Mouse (Mus musculus): Measurements from ENCODE around the gene Tor1aip2.
A peak's percentile ranks its signal among the peaks of the same experiment; 100 is the strongest.

Tor1aip2 gene

DNA sequence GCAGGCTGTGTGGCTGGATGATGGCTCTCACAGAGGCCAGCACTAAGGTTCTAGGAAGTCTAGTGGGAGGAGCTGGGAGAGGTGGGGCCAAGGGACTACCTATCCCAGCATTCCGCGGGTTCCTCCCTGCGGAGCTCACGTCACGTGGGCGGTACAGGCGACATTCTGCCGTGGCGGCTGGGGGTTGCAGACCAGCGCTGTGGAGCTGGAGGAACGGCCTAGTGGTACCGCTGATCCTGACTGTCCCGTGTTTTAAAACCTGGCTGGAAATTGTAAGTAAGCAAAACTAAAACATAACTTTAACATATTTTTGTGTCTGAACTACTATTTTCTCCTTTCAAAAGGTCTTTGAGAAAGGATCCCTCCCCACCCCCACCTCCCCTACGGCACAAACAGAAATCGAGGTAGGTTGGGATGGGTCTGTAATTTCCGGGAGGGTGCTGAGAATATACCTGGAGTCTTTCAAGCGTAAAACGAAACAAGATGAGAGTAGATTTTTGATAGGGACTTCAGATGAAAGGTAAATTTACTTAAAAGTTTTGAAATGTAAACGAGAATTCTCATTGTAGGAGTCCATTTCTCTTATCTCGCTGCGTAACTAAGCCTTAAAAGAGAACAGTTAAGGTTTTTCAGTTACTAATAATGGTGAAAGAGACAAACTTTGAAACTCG lies 5.7 kb downstream of the Tor1aip2 start:
- peak; percentile 82 to 83 for DNase-seq (ENCODE audit: low spot score in 2 of 2)

DNA sequence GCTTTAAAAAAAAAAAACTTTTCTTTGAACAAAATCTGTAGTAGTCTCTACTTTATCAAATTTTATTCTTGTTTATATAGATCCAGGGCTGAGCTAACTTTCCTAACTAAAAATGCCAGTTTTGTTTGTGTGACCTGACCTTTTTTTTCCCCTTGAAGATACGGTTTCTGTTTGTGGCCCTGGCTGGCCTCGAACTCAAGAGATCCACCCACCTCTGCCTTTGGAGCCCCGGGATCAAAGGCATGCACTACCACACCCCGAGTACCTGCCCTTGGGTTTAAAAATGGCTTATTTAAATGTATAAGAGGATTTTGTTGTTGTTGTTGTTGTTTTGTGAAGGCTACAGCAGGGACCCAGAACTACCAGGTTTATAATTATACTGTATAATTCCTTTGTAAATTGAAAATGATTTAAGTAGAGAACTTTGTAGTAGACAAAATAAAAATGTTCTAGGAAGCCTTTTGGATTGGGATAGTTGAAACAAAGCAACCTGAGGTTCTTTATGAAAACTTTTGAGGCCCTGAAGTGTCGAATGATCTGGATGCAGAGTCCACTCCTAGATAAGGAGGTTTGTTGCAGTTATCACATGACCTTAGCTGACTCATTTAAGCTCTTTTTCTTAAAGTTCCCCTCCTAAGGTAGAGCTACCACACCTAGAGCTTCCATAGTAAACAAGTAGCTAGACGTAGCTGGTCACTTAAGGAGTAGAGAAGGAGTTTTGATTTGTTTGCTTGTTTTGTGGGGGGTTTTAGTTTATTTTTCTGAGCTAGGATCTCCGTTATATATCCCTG lies 6.4 kb downstream of the Tor1aip2 start:
- DNase-seq (ENCODE audit: low spot score in 2 of 2) = no peak

DNA sequence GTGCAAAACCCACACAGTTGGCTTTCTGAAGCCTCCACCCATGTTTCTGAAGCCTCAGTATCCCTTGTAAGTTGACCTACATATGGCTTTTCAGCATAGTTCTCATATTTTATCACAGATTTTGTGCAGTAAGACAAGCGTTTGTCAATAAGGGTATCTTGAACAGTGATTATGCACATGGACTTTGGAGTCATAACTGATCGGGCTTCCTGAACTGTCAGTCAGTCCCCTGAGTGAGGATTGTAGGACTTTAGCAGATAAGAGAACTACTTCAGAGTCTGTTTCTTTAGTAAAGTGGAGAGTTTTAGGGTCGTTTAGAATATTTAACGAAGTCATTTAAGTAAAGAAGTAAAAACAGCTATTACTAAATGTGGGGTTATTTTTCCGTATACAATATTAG lies 7.3 kb downstream of the Tor1aip2 start:
- DNase-seq (ENCODE audit: low spot score in 2 of 2) = no peak

DNA sequence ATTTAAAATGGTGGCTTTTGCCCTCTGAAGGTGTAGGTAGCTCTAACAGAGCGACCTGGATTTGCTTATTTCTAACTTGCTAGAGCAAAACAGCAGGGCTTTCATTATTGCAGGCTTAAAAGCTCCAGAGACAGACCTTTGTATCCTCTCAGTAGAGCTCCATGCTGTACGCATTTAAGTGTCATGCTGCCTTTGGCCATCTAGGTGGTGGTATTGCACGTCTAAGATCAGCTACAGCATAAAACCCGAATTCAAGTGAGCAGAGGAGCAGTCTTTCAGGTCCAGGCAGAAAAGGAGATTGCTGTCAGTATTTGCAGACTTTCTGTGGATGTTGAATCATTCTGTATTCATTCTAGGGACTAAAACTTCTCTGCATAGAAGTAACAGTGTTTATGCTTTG lies 7.8 kb downstream of the Tor1aip2 start:
- DNase-seq (ENCODE audit: low spot score in 2 of 2) = peak in 1 of 2 experiments; percentile 22

DNA sequence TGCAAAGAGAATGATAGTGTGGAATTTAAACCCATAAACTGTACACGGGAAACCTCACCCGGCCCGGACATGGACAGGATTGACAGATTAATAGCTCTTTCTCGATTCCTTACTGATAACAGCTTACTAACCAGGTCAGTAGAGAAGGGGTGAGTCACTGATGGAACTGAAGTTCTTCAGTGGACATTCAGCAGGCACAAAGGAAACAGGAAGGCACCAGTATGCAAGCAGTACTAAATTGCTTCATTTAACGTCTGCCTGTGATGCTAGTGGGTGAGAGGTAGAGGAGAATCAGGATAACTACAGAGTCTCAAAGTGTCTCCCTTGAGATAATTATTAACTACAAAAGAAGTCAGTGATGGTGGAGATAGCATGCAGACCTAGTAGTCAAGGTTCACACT lies 9.0 kb downstream of the Tor1aip2 start:
- no peak for DNase-seq (ENCODE audit: low spot score in 2 of 2)

DNA sequence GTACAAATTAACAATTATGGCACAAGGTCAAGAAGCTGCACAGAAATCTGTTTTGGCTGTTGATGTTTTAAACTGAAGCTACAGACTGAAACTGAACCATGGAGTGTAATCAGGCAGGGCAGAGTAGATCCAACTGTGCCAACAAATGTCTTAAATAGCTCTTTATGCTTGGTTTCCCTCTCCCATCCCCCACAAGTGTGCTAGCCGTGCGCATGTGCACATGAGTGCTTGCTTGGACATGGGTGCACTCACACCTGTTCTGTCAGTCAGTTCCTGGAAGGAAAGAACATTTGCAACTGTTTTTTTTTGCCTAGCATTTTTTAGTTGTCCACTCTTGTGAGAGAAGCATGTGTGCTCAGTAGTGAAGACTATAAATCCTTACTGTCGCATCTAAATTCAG lies 11.5 kb downstream of the Tor1aip2 start:
- DNase-seq (ENCODE audit: low spot score in 2 of 2) = no peak

DNA sequence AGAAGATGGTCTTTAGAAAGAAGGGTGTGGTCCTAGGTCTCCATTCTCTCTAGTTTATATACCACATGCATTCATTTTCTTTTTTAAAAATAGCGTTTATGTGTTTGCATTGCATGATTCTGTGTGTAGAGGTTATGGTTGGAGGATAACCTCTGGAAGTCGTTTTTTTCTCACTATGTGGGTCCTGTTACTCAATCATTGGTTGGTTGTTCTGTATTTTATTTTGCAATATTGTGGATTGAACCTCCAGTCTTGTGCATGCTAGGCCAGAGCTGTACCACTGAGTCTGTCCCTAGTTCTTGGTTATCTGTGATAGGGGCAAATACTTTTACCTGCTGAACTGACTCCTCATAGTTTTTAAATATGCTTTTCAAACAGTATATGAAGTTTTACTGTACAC lies 23.0 kb downstream of the Tor1aip2 start:
- DNase-seq (ENCODE audit: low spot score in 2 of 2) = no peak

DNA sequence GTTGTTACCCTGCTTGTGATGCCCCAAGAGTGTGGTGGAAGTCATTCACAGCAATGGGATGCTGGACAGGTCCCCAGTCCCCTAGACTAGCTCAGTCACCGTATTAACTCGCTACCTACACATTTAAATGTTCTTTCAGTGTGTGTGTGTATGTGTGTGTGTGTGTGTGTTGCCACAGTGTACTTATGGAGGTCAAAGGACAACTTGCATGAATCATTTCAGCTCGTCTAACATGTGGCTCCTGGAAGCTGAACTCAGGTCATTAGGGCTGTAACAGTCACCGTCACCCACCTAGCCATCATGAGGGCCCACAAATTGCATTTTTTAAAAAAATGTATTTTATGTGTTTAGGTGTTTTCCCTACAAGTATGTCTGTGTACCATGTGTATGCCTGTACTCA lies 27.0 kb downstream of the Tor1aip2 start:
- no peak for DNase-seq (ENCODE audit: low spot score in 2 of 2)

DNA sequence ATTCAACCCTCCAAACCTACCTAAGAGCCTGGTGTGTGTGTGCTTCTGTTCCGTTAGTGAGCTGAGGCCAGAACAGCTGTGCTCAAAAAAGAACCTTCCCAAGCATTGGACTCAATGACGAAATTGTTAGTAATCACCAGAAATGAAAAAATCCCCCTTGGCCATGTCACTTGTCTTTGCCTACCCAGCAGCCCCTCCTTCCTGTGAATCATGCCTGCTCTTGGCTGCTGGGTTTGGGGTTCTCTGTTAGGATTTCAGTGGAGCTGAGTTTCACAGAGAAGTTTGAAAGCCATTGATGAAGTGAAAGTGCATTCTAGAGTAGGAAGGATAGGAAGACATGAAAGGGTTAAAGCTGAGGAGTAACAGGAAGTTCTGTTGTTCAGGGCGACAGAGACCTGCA lies 30.9 kb downstream of the Tor1aip2 start:
- DNase-seq (ENCODE audit: low spot score in 2 of 2) = no peak

DNA sequence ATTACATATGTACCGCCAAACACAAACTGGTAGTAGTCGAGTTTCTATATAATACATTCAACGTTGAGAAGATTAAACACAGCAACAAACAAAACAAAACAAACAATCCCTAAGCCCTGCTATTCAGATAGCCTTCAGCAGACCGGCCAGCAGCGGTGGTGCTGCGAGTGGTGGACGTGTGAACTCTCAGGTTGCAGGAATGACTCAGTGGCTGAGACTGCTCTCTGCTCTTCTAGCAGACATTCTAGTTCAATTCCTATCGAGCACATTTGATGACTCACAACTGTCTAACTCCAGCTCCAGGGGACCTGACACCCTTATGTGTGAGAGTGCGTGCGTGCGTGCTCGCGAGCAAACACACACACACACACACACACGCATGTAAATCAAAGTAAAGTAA lies 34.9 kb downstream of the Tor1aip2 start:
- DNase-seq (ENCODE audit: low spot score in 2 of 2) = no peak

DNA sequence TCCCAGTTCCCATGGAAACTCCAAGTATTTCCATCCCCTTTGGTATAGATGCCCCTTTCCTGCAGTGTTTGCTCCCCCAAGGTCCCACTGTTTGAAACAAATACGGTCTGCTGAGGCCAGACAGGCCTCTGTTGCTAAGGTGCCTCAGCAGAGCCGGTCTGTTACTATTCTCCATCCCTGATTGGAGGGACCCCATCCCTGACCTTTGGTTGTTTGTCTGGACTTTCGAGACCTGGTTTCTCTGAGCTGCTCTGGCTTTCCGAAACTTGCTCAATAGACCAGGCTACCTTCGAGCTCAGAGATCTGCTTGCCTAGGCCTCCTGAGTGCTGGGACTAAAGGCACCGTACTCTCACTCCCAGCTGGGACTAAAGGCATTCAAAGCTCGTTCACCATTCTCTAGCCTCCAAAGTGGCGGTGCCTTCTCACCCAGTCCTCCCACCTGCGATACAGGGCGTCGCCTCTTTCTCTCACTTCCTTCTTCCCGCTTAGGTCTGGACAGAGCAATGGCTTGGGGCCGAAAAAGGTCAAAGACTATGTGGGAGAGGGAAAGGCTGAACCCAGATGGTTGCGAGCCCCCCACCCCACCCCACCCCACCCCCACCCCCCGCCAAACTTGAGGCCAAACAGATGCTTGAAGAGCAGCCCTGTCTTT lies 38.1 kb downstream of the Tor1aip2 start:
- no peak for DNase-seq (ENCODE audit: low spot score in 2 of 2)

DNA sequence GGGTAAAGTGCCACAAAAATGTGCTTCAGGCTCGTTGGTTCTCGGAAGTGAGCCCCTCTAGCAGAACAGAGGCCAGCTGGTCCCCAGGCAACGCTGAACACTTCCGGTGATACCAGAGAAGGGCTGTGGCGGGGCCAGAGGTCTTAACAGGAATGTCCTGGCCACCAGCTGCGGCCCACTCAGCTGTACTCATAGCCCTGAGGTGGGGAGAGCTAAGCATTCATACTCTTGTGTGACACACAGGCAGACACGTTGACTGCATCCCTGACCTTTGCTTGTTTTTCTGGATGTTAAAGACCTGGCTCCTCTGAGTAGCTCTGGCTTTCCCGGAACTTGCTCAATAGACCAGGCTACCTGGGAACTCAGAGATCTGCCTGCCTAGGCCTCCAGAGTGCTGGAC lies 39.4 kb downstream of the Tor1aip2 start:
- no peak for DNase-seq (ENCODE audit: low spot score in 2 of 2)

DNA sequence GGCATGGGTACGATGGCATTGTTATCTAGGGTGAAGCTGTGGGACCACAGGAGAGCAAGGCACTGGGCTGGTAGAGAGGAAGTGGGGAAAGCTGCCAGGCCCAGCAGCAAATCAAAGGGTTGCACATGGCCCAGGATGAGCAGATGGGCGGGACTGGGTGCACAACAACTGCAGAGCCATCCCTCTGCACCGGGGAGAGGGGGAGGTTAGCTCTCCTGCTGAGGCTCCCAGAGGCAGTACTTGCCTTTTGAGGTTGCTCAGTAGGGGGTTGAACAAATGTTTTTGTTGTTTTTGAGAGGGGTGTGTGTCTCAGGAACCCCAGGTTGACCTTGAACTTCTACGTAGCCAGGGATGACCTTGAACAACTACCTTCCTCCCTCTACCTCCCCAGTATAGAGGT lies 41.3 kb downstream of the Tor1aip2 start:
- DNase-seq (ENCODE audit: low spot score in 2 of 2) = no peak

DNA sequence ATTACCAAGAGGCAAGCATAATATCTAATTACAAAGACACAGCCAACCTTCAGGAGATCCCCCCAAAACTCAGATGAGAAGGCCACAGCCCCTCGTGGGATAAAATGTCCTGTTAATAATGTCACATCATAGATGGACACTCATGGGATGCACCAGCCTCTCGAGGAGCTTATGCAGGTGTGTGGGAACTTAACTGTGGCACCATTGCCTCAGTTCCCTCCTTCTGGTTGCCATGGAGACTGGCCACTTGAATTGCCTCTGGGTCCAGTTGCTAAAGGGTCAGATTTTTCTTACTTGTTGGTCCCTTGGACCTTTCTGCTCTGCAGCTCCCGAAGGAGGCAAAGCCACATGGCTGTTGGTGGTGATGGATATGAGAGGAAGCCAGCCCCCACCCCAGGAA lies 42.5 kb downstream of the Tor1aip2 start:
- DNase-seq (ENCODE audit: low spot score in 2 of 2) = no peak

DNA sequence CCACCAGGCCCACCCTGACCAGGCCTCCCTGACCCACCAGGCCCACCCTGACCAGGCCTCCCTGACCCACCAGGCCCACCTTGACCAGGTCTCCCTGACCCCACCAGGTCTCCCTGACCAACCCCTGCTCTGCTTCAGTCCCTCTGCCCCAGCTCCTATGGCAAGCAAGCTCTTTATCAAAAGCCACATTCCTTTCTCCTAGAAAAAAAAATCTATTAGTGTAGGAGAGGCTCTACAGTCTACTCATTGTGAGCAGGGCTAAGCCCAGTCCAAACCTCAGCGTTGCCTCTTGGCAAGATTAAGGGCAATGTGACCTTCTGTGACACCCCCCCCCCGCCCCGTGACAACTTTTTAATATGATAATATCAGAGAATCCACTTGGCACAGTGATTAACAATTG lies 49.4 kb downstream of the Tor1aip2 start:
- no peak for DNase-seq (ENCODE audit: low spot score in 2 of 2)

DNA sequence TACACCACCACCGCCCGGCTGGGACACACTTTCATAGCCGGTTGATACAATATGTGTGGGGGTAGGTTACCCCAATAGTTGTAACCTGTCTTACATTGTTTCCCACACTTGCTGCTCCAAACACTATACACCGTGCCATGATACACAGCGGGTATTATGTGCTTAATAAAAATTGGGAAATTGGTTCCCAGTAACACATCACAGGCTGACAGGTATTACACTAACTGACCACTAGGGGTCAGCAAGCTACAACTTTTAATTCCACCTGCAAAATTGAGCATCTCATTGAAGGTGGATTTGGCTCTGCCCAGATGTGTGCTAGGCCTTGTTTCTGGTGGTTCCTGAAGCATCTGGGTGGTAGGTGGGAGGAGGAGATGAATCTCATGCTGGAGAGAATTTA lies 50.6 kb downstream of the Tor1aip2 start:
- peak in 1 of 2 experiments; percentile 14 for DNase-seq (ENCODE audit: low spot score in 2 of 2)

DNA sequence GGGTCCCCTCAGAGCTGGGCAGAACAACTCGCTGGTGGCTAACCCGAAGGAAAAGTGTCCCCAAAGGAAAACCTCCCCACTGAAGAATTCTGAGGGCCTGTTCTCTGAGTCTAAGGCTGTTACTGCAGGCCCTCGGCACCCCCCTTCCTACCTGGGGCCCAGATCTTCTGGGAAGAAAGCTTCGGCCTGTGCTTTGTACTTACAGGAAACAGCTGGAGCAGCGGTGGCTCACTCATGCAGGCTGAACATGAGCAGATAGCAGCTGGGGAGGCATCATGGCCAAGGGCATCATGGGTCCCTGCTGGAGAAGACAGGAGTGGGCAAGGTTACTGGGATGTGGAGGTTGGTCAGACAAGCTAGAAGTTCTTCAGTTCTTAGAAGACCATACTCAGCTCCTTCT lies 52.4 kb downstream of the Tor1aip2 start:
- no peak for DNase-seq (ENCODE audit: low spot score in 2 of 2)

DNA sequence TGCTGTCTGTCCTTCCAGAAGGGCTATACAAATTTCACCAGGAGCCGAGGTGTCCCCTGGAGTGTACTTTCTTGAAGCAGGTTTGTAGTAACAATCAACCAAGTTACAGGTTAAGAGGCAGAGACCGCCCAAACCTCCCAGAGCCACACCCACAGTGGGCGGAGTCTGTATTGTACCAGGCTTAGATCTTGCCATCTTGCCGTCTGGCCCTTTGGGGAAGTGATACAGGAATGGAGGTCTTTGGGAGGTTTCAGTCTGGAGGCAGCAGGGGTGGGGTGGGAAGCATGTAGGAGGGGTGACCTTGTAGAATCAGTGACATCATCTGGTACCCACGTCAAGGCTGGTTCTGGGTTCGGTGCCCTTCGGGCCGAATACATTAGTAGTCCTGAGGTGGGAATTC lies 54.4 kb downstream of the Tor1aip2 start:
- no peak for DNase-seq (ENCODE audit: low spot score in 2 of 2)

DNA sequence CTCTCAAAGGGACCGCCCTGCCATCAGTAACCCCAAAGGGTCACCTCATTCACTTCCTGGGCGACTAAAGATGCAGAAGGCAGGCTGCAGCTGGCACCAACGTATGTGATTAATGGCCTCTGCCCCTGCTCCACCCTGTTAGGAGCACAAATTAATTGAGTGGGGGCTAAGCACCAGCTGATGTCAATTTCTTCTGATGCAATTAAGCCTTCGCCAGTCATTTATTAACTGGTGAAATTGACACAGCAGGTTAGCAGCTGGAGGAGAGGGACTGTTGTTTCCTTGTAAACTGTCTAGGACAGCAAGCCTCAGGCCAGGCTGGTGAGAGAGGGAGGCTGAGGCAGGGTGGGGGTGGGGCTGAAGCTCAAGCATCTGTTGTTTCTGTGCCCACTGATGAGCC lies 54.8 kb downstream of the Tor1aip2 start:
- no peak for DNase-seq (ENCODE audit: low spot score in 2 of 2)

DNA sequence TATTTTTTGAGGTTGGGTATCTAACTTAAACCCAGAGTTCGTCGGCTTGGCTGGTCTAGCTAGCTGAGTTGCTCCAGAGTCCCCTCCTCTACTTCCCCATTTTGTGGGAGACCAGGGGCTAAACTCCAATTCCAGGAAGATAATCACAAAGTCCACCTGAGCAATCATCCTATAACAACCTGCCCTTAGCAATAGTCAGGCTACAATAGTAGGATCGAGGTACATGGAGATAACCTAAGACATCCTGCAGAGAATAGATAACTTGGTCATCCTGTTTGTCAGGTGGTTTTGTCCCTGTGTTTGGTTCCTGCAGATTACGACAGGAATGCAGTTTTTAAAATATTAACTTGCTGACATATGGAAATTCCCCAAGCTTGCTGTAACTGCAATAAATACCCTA lies 56.6 kb downstream of the Tor1aip2 start:
- DNase-seq (ENCODE audit: low spot score in 2 of 2) = no peak

DNA sequence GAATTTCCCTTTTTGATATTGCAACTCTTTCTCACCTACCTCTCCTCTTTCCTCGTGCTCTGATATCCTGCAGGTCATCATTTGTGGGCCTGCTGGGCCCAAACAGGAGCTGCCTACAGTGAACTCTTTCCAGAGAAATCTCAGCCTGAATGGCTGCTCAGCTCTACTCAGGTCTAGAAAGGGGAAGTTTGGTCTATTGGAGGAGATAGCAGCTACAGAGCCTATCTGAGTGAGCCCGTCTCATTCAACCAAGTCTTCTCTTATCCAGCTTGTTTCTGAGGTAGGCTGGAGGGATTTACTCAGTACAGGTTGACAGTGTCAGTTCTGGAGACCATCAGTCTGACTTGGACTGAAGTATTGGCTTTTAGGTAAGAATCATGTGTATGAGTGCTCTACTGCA lies 68.6 kb downstream of the Tor1aip2 start:
- DNase-seq (ENCODE audit: low spot score in 2 of 2) = no peak

DNA sequence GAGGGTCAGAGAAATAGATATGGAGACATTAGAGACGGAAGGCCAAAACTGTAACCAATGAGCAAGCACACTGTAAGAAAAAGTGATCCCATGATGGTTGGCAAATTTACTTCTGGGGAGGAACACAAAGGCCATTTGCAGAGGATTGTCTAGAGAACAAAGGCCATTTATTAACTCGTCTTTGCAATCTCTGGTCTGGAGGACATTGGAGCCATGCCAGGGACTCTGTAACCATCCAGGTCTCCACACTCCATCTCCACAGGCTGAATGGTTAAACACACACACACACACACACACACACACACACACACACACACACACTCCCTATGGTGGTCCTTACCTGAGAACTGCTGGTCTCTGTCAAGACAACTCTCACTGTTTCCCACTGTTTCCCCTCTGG lies 70.2 kb downstream of the Tor1aip2 start:
- DNase-seq (ENCODE audit: low spot score in 2 of 2) = no peak

DNA sequence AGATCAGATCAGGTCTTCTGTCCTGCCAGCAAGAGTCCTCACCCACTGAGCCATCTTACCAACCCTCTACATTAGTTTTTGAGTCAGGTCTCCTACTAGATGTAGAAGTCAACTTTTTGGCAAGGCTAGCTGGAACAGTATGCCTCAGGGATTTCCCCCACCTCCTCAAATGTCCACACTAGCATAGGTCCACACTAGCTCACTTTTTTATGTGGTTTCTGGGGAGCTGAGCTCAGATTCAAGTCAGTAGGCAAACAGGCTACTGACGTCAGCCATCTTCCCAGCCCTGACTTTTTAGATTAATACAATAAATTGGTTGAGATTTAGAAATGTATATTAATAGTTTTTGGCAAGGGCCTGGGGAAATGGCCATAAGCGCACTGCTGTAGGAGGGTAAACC lies 72.2 kb downstream of the Tor1aip2 start:
- no peak for DNase-seq (ENCODE audit: low spot score in 2 of 2)
